Comparison of ENCODE assay signal across 33 mouse cellular contexts in the genomic region with DNA sequence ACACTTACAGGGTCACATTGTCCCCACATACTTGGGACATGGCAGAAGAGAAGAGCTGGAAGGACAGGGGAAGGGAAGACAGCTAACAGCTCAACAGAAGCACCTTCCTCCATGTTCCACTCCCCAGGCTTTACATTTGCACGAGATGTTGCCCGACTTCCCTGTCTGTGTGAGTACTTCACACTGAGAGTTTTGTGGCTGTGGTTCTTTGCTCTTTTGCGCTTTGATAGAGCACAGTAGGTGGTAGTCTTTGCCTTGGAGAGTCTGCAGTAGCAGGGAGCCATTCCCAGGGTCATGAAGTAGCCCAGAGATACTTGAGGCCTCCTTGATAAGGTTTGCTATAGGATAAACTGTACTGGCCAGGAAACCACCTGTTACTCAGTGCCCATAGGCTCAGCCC. TPM values are rescaled to one million over a fixed set of nuclear protein-coding genes. Genes with fewer than 3 reads are reported as not detected.
"Had no signal": no experiment of that assay in that cellular context is flagged by ENCODE, and none has a peak within 500 bp of the region (broad histone marks: within the 10 kb centered on the region; RNA-seq: fewer than 3 reads in every experiment).

No protein-coding gene starts in this region.

- H3K27me3 ChIP-seq: limb, embryonic 12.5 days; limb, embryonic 13.5 days; limb, embryonic 15.5 days; liver, embryonic 12.5 days; liver, embryonic 13.5 days; liver, embryonic 15.5 days; lung, embryonic 15.5 days; megakaryocyte, embryonic 14.5 days; midbrain, embryonic 12.5 days; midbrain, embryonic 13.5 days; midbrain, embryonic 15.5 days; neural tube, embryonic 12.5 days had no signal

- H3K9ac ChIP-seq: limb, embryonic 12.5 days; limb, embryonic 13.5 days; limb, embryonic 15.5 days; liver, embryonic 12.5 days; liver, embryonic 13.5 days; liver, embryonic 14.5 days; liver, embryonic 15.5 days; liver, postnatal 0 days; lung, embryonic 14.5 days; lung, embryonic 15.5 days; midbrain, embryonic 12.5 days; midbrain, embryonic 13.5 days; midbrain, embryonic 15.5 days; neural tube, embryonic 12.5 days had no signal

- H3K4me1 ChIP-seq: limb, embryonic 10.5 days; limb, embryonic 12.5 days; limb, embryonic 13.5 days; limb, embryonic 15.5 days; liver, embryonic 12.5 days; liver, embryonic 13.5 days; liver, embryonic 15.5 days; midbrain, embryonic 10.5 days; midbrain, embryonic 12.5 days; midbrain, embryonic 13.5 days; midbrain, embryonic 15.5 days; neural tube, embryonic 12.5 days had no signal

- H3K4me3 ChIP-seq: limb, embryonic 10.5 days; limb, embryonic 12.5 days; limb, embryonic 13.5 days; limb, embryonic 15.5 days; liver, embryonic 12.5 days; liver, embryonic 13.5 days; liver, embryonic 15.5 days; lung, embryonic 15.5 days; megakaryocyte, embryonic 14.5 days; midbrain, embryonic 10.5 days; midbrain, embryonic 12.5 days; midbrain, embryonic 13.5 days; midbrain, embryonic 15.5 days; myocyte; neural tube, embryonic 12.5 days had no signal

- H3K36me3 ChIP-seq: limb, embryonic 13.5 days; limb, embryonic 15.5 days; liver, embryonic 13.5 days; liver, embryonic 15.5 days; lung, embryonic 15.5 days; midbrain, embryonic 12.5 days; midbrain, embryonic 13.5 days; midbrain, embryonic 15.5 days; neural tube, embryonic 12.5 days had no signal

- H3K27ac ChIP-seq: limb, embryonic 10.5 days; limb, embryonic 12.5 days; limb, embryonic 13.5 days; limb, embryonic 15.5 days; liver, embryonic 12.5 days; liver, embryonic 13.5 days; liver, embryonic 14.5 days; liver, embryonic 15.5 days; lung, embryonic 15.5 days; macrophage; midbrain, embryonic 10.5 days; midbrain, embryonic 12.5 days; midbrain, embryonic 13.5 days; midbrain, embryonic 15.5 days; neural tube, embryonic 12.5 days had no signal

- DNase-seq: left cerebral cortex, postnatal 4 days; liver; liver, embryonic 13.5 days; liver, postnatal 0 days; lung, adult 2 months; lung, embryonic 14.5 days; lung, postnatal 10 days; lung, postnatal 14 days; lung, postnatal 36 days; lung, postnatal 4 days; midbrain, embryonic 14.5 days had no signal

RNA-seq across cellular contexts. Expression of gene Esam, which starts 27.7 kb away (rescaled TPM):
- total RNA-seq: monocyte, adult 5-6 weeks had no signal

RNA-seq across cellular contexts. Expression of gene Vsig2, which starts 38.9 kb away (rescaled TPM):
- total RNA-seq: megakaryocyte progenitor cell, adult 5-6 weeks; megakaryocyte, adult 5-6 weeks; megakaryocyte-erythroid progenitor cell, adult 5-6 weeks; monocyte, adult 5-6 weeks had no signal
- polyA plus RNA-seq: macrophage; midbrain, embryonic 11.5 days; myocyte; neural tube, embryonic 11.5 days had no signal
